Mouse (Mus musculus) cerebellum, adult (tissue): Measurements from ENCODE around the gene Maml3.

Experiments used
- ATAC-seq: cut with Nextera tagmentation; 2 replicates; pipeline ENCODE4 v1.9.2; 2017; ENCODE audit warnings: mild to moderate bottlenecking, moderate library complexity, mixed read lengths; ENCODE audit not compliant: insufficient number of reproducible peaks, low FRiP score, low TSS enrichment

Gene Maml3

GRCm38 (mm10) chr3:51842140-51842539, 262.7 kb downstream of the Maml3 start:
- ATAC-seq: no peak

- no peak for ATAC-seq
Observed at GRCm38 (mm10) chr3:51841598-51841997, 263.3 kb downstream of the Maml3 start.

- ATAC-seq: no peak
Observed at GRCm38 (mm10) chr3:51841177-51841576, 263.7 kb downstream of the Maml3 start.

GRCm38 (mm10) chr3:51840095-51840805, 264.6 kb downstream of the Maml3 start:
- ATAC-seq: no peak

GRCm38 (mm10) chr3:51839353-51839715, 265.5 kb downstream of the Maml3 start:
- ATAC-seq: no peak

GRCm38 (mm10) chr3:51838696-51839352, 266.1 kb downstream of the Maml3 start:
- ATAC-seq: no peak

- ATAC-seq: 0 out of 2 replicates have a peak, but pooled peaks have one; percentile 36
Observed at GRCm38 (mm10) chr3:51832985-51833384, 271.9 kb downstream of the Maml3 start.

- ATAC-seq: no peak
Observed at GRCm38 (mm10) chr3:51830821-51831429, 274.0 kb downstream of the Maml3 start.

- ATAC-seq: no peak
Observed at GRCm38 (mm10) chr3:51825530-51825929, 279.3 kb downstream of the Maml3 start.

GRCm38 (mm10) chr3:51824506-51824905, 280.4 kb downstream of the Maml3 start:
- ATAC-seq: peak; percentile 91

GRCm38 (mm10) chr3:51821551-51821950, 283.3 kb downstream of the Maml3 start:
- ATAC-seq: no peak

GRCm38 (mm10) chr3:51819109-51819508, 285.8 kb downstream of the Maml3 start:
- ATAC-seq: no peak

- ATAC-seq: no peak
Observed at GRCm38 (mm10) chr3:51817919-51818318, 287.0 kb downstream of the Maml3 start.

GRCm38 (mm10) chr3:51817329-51817728, 287.5 kb downstream of the Maml3 start:
- no peak for ATAC-seq

GRCm38 (mm10) chr3:51816517-51817285, 288.2 kb downstream of the Maml3 start:
- ATAC-seq: no peak

- ATAC-seq: no peak
Observed at GRCm38 (mm10) chr3:51814073-51814472, 290.8 kb downstream of the Maml3 start.

- ATAC-seq: no peak
Observed at GRCm38 (mm10) chr3:51813186-51813585, 291.7 kb downstream of the Maml3 start.

- ATAC-seq: no peak
Observed at GRCm38 (mm10) chr3:51810731-51811130, 294.1 kb downstream of the Maml3 start.

- ATAC-seq: no peak
Observed at GRCm38 (mm10) chr3:51809822-51810221, 295.1 kb downstream of the Maml3 start.

- ATAC-seq: peak; percentile 58
Observed at GRCm38 (mm10) chr3:51807981-51808870, 296.6 kb downstream of the Maml3 start.
